Mouse (Mus musculus) testis, adult 2 months (tissue): ENCODE data around the gene Ercc2. TPM values are rescaled to one million over a fixed set of nuclear protein-coding genes. Genes with fewer than 3 reads are reported as not detected.
A peak's percentile ranks its signal among the peaks of the same experiment; 100 is the strongest.

ENCODE experiments used
- H3K27ac ChIP-seq: fragments of 200-500 bp; 2 replicates; pipeline ENCODE4 v1.5.1; 2012; ENCODE audit warnings: low read depth, low read length; ENCODE audit not compliant: control insufficient read depth, insufficient read depth
- H3K27me3 ChIP-seq: fragments of 200-500 bp; 2 replicates; pipeline ENCODE4 v1.6.1; 2012; ENCODE audit warnings: mild to moderate bottlenecking, low read length, moderate library complexity; ENCODE audit not compliant: control insufficient read depth, insufficient read depth
- H3K36me3 ChIP-seq: fragments of 200-500 bp; 2 replicates; pipeline ENCODE4 v1.6.1; 2012; ENCODE audit warnings: mild to moderate bottlenecking, low read length; ENCODE audit not compliant: control insufficient read depth, insufficient read depth
- H3K4me1 ChIP-seq: fragments of 200-500 bp; 2 replicates; pipeline ENCODE4 v1.6.1; 2012; ENCODE audit warnings: low read length; ENCODE audit not compliant: control insufficient read depth, insufficient read depth
- H3K4me3 ChIP-seq: fragments of 200-500 bp; 2 replicates; pipeline ENCODE4 v1.5.1; 2012; ENCODE audit warnings: low read depth, mild to moderate bottlenecking, low read length, moderate library complexity, mixed read lengths; ENCODE audit not compliant: control insufficient read depth
- CTCF ChIP-seq: fragments of 200-500 bp; IDR thresholded peaks from 2 replicates; pipeline ENCODE4 v1.5.1; 2012; ENCODE audit warnings: low read depth, mild to moderate bottlenecking, inconsistent platforms, low read length, moderate library complexity; ENCODE audit not compliant: control insufficient read depth, insufficient read depth, insufficient replicate concordance
- POLR2A ChIP-seq: fragments of 200-500 bp; IDR thresholded peaks from 2 replicates; pipeline ENCODE4 v1.6.1; 2012; ENCODE audit warnings: low read depth, mild to moderate bottlenecking, inconsistent platforms, low read length, moderate library complexity; ENCODE audit not compliant: control insufficient read depth
- polyA plus RNA-seq: library from polyadenylated mRNA; depleted of rRNA; stranded (reverse); fragments of >200 nt; gene quantifications from 2 replicates; pipeline ENCODE4 v1.2.3, GENCODE M21; 2012

The Ercc2 gene
- polyA plus RNA-seq, 1 experiment = 53.3 TPM

- no peak overlapping the region for H3K27ac ChIP-seq
- peak overlapping the region; percentile 19 for H3K4me3 ChIP-seq
- H3K36me3 ChIP-seq = no peaks in the 10 kb centered on the region; the same call in 1 of the 2 replicates
- TF ChIP-seq CTCF (no peak), POLR2A (no peak)
- peaks cover 12% of the 10 kb centered on the region for H3K4me1 ChIP-seq
- no peaks in the 10 kb centered on the region for H3K27me3 ChIP-seq
Observed at GRCm38 (mm10) chr7:19399496-19400280, 17.9 kb downstream of the Ercc2 start.

DNA sequence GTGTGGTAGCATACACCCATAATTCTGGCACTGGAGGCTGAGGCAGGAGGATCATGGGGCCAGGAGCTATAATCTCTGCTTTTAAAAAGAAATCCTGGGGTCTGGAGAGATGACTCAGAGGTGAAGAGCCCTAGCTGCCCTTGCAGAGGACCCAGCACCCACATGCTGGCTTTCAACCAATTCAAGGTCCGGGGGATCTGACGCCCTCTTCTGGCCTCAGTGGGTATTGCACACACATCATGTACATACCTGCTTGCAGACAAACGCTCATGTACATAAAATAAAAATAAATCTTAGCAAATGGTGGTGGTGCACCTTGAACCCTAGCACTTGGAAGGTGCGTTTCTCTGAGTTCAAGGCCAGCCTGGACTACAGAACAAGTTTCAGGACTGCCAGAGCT, 19.1 kb downstream of the Ercc2 start:
- H3K4me3 ChIP-seq = peak overlapping the region; percentile 20; the same call in 1 of the 2 replicates
- TF ChIP-seq POLR2A = no peak
- peak; percentile 61; the same call in 1 of the 2 replicates for TF ChIP-seq CTCF

GRCm38 (mm10) chr7:19402535-19403112, 20.8 kb downstream of the Ercc2 start:
- Histone ChIP-seq H3K4me1 (peaks cover 12% of the 10 kb centered on the region), H3K4me3 (peak overlapping the region; percentile 64), H3K27me3 (no peaks in the 10 kb centered on the region), H3K36me3 (no peaks in the 10 kb centered on the region), H3K27ac (no peak overlapping the region)
- TF ChIP-seq CTCF = no peak
- no peak; the same call in 1 of the 2 replicates for TF ChIP-seq POLR2A

More for the DNA sequence above, 19.1 kb downstream of the Ercc2 start:
- no peak overlapping the region for H3K27ac ChIP-seq
- peaks cover 12% of the 10 kb centered on the region for H3K4me1 ChIP-seq
- H3K27me3 ChIP-seq = no peaks in the 10 kb centered on the region
- H3K36me3 ChIP-seq = no peaks in the 10 kb centered on the region

- H3K27ac ChIP-seq = no peak within 1 kb of the TSS
- peak within 1 kb of the TSS; percentile 85 for H3K4me3 ChIP-seq
- peaks cover 12% of the 10 kb centered on the region for H3K4me1 ChIP-seq
- no peak; the same call in 1 of the 2 replicates for TF ChIP-seq POLR2A
- no peak for TF ChIP-seq CTCF
- no peaks in the 10 kb centered on the region for H3K36me3 ChIP-seq
- no peaks in the 10 kb centered on the region for H3K27me3 ChIP-seq
Observed at GRCm38 (mm10) chr7:19403731-19404296, 22.0 kb downstream of the Ercc2 start, which contains the start of gene Klc3. Gene Klc3 (minus strand): TSS chr7:19404104.

- peaks cover 7% of the 10 kb centered on the region for H3K4me1 ChIP-seq
- TF ChIP-seq POLR2A (no peak), CTCF (no peak)
- H3K27ac ChIP-seq = no peak within 1 kb of the TSS
- H3K4me3 ChIP-seq = peak within 1 kb of the TSS; percentile 85
- H3K27me3 ChIP-seq = no peaks in the 10 kb centered on the region
- H3K36me3 ChIP-seq = no peaks in the 10 kb centered on the region
Observed at GRCm38 (mm10) chr7:19404476-19404875, 22.7 kb downstream of the Ercc2 start, which contains the start of gene Ckm. Gene Ckm (plus strand): TSS chr7:19404776.

DNA sequence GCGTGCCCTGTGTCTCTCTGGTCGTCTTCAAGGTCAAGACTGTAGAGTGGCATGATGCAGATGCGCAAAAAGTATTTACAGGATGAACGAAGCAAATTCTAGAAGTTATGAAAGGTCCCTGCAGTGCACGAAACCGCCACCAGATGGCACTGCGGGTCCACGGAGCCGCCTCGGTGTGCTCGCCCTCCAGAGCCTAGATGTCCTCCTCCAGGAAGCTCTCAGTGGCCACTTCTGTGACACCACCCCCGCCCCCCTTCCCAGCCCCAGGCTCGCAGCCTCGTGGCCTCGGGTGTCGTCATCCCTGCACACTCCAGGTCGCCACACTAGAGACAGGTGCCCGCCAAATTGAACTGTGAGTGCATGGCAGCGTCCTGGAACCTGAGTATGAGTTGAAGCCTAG, 23.6 kb downstream of the Ercc2 start:
- peak overlapping the region; percentile 4 for H3K4me3 ChIP-seq
- TF ChIP-seq CTCF (peak; percentile 98), POLR2A (no peak)
- no peaks in the 10 kb centered on the region for H3K27me3 ChIP-seq

GRCm38 (mm10) chr7:19409753-19410152, 27.9 kb downstream of the Ercc2 start:
- Histone ChIP-seq H3K27ac (no peak overlapping the region), H3K27me3 (no peaks in the 10 kb centered on the region), H3K4me1 (peaks cover 12% of the 10 kb centered on the region), H3K4me3 (no peak overlapping the region), H3K36me3 (no peaks in the 10 kb centered on the region)
- no peak for TF ChIP-seq CTCF
- TF ChIP-seq POLR2A = no peak

More for the DNA sequence above, 23.6 kb downstream of the Ercc2 start:
- Histone ChIP-seq H3K4me1 (peaks cover 4% of the 10 kb centered on the region), H3K27ac (no peak overlapping the region), H3K36me3 (no peaks in the 10 kb centered on the region)

- no peak for TF ChIP-seq POLR2A
- no peak for TF ChIP-seq CTCF
- H3K27ac ChIP-seq = no peak overlapping the region
- no peaks in the 10 kb centered on the region for H3K27me3 ChIP-seq
Observed at GRCm38 (mm10) chr7:19410766-19411344, 29.0 kb downstream of the Ercc2 start.

More at GRCm38 (mm10) chr7:19410766-19411344, 29.0 kb downstream of the Ercc2 start:
- peaks cover 16% of the 10 kb centered on the region for H3K4me1 ChIP-seq
- H3K4me3 ChIP-seq = no peak overlapping the region
- no peaks in the 10 kb centered on the region for H3K36me3 ChIP-seq
